Mouse (Mus musculus): ENCODE data around the gene Fgf22. TPM values are rescaled to one million over a fixed set of nuclear protein-coding genes. Genes with fewer than 3 reads are reported as not detected.
A peak's percentile ranks its signal among the peaks of the same experiment; 100 is the strongest.

The Fgf22 gene
- polyA plus RNA-seq, 1 experiment from 2014 or later: 0.24 TPM

DNA sequence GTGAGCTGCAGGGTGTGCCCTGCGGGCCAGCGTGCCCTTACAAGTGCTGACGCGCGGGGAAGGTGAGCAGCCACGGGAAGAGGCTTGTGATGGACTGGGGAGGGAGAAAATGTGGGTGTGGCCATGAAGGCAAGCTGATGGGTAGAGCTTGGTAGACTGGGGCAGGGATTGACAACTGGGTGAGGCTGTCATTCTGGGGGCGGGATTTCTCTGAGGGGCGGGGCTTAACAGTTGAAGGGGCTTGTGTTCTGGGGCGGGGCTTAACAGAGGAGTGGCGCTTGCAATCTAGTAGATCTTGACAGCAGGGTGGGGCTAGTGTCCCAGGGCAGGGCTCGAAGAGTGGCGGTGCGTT is 25.8 kb downstream of the Fgf22 start:
- 0 out of 2 replicates have a peak overlapping the region, but pooled peaks have one; percentile 23 for H3K9ac ChIP-seq (replicated peaks)
- H3K4me1 ChIP-seq (replicated peaks): peaks cover 39% of the 10 kb centered on the region
- H3K9me3 ChIP-seq: no peaks in the 10 kb centered on the region
- H3K27me3 ChIP-seq: peaks cover 81% of the 10 kb centered on the region
- WGBS: 3% methylated on average over 13 of the region's 13 CpGs
- ATAC-seq (ENCODE audit: insufficient number of reproducible peaks, insufficient read depth, low FRiP score, low TSS enrichment, low read depth): peak; percentile 1; the same call in 1 of the 2 replicates
- peak overlapping the region; percentile 42 for H3K4me3 ChIP-seq (replicated peaks)
- H3K4me2 ChIP-seq: peak overlapping the region; percentile 68
- no peak overlapping the region for H3K27ac ChIP-seq
- no peaks in the 10 kb centered on the region for H3K36me3 ChIP-seq

DNA sequence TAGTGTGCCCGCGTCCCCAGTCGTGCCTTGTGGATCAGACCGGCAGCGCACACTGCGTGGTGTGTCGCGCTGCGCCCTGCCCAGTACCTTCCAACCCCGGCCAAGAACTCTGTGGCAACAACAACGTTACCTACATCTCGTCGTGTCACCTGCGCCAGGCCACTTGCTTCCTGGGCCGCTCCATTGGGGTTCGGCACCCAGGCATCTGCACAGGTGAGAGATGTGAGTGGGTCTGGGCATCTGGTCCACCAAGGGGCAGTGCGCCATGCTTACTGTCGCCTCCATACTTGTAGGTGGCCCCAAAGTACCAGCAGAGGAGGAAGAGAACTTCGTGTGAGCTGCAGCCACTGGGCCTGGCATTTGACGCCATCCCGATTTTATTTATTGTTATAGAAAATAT is 26.3 kb downstream of the Fgf22 start:
- Histone ChIP-seq H3K9me3 (no peaks in the 10 kb centered on the region), H3K27me3 (peaks cover 81% of the 10 kb centered on the region), H3K9ac (replicated peaks) (0 out of 2 replicates have a peak overlapping the region, but pooled peaks have one; percentile 23), H3K4me2 (peak overlapping the region; percentile 68), H3K4me3 (replicated peaks) (peak overlapping the region; percentile 42), H3K27ac (no peak overlapping the region), H3K4me1 (replicated peaks) (peaks cover 39% of the 10 kb centered on the region), H3K36me3 (no peaks in the 10 kb centered on the region)
- ATAC-seq (ENCODE audit: insufficient number of reproducible peaks, insufficient read depth, low FRiP score, low TSS enrichment, low read depth): no peak
- WGBS: 26% methylated on average over 21 of the region's 21 CpGs

DNA sequence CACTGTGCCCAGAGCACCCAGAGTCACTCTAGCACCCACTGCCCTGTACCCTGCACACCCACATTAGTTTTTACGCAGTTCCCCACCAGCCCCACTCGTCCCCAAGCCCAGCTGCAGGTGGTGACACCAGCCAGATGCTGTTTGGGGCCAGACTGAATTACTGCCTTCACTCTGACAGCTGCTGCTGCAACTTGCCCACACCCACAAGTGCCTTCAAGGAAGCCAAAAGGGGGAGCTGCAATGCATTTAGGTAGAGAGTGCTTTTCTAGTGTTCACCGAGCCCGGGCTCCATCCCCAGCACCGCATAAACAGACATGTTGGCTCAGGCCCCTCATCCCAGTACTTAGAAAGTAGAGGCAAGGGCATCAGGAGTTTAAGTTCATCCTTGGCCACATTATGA is 27.1 kb downstream of the Fgf22 start:
- no peaks in the 10 kb centered on the region for H3K36me3 ChIP-seq

DNA sequence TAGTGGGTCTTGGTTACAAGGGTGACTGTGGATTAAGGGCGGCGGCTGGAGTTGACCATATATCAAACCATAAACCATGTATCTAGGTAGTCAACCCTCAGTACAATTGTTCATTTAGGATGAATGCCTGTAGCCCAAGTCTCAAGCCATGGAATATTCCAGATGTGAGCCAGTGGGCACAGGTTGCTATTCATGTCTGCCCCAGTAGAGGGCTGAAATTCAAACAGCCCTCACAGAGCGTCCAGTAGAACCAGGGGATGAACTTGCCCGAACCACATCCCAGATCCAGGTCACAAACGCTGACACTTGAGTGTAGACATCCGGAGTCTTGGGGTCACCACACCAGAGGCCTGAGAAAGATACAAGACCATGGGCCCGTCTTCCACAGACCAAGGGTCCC is 28.2 kb downstream of the Fgf22 start:
- no peak overlapping the region for H3K4me3 ChIP-seq (replicated peaks)
- H3K4me1 ChIP-seq (replicated peaks): peaks cover 25% of the 10 kb centered on the region
- H3K36me3 ChIP-seq: no peaks in the 10 kb centered on the region
- no peak overlapping the region for H3K4me2 ChIP-seq
- H3K9me3 ChIP-seq: no peaks in the 10 kb centered on the region
- peaks cover 65% of the 10 kb centered on the region for H3K27me3 ChIP-seq
- no peak for ATAC-seq (ENCODE audit: insufficient number of reproducible peaks, insufficient read depth, low FRiP score, low TSS enrichment, low read depth)
- no peak overlapping the region for H3K9ac ChIP-seq (replicated peaks)
- WGBS: 63% methylated on average over 7 of the region's 7 CpGs
- no peak overlapping the region for H3K27ac ChIP-seq

More for the DNA sequence above, 27.1 kb downstream of the Fgf22 start:
- Histone ChIP-seq H3K4me2 (no peak overlapping the region), H3K4me1 (replicated peaks) (peaks cover 36% of the 10 kb centered on the region), H3K9ac (replicated peaks) (no peak overlapping the region), H3K27ac (no peak overlapping the region), H3K4me3 (replicated peaks) (no peak overlapping the region), H3K9me3 (no peaks in the 10 kb centered on the region), H3K27me3 (peaks cover 76% of the 10 kb centered on the region)
- ATAC-seq (ENCODE audit: insufficient number of reproducible peaks, insufficient read depth, low FRiP score, low TSS enrichment, low read depth): no peak
- 50% methylated on average over 5 of the region's 5 CpGs for WGBS

DNA sequence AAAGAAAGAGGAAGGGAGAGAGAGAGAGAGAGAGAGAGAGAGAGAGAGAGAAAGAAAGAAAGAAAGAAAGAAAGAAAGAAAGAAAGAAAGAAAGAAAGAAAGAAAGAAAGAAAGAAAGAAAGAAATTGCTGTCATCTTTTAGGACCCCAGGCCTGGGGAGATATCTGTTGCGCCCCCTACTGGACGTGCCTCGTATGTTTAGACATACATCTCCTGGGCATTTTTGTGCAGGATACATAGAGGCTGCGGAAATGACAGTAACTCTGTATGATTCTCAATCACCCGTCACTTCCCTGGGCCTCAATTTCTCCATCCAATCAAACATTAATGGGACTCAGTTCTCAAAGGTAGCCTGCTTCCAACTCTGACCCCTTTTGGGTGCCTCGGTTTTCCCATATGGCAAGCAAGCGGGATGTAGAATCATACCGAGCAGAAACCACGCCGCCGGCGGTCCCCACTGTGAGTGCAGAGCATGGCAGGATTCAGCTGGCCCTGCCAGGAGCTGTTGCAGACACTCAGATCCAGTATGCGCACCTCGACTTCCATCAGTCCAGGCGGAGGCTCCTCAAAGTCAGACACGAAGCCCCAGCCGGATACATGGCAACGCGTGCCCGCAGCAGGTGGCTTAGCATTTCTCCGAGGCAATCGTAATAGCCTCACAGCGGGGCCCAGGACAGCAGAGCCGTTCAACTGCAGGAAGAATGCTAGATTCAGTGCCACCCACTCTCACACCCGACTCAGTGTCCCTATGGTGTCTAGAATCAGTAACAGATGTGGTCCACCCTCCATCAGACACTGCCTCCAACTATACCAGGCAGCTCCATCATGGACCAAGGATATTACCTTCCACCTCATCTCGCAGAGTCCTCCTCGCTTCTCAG is 29.3 kb downstream of the Fgf22 start:
- 36% methylated on average over 27 of the region's 27 CpGs for WGBS
- no peak for ATAC-seq (ENCODE audit: insufficient number of reproducible peaks, insufficient read depth, low FRiP score, low TSS enrichment, low read depth)
- H3K4me1 ChIP-seq (replicated peaks): peaks cover 16% of the 10 kb centered on the region

DNA sequence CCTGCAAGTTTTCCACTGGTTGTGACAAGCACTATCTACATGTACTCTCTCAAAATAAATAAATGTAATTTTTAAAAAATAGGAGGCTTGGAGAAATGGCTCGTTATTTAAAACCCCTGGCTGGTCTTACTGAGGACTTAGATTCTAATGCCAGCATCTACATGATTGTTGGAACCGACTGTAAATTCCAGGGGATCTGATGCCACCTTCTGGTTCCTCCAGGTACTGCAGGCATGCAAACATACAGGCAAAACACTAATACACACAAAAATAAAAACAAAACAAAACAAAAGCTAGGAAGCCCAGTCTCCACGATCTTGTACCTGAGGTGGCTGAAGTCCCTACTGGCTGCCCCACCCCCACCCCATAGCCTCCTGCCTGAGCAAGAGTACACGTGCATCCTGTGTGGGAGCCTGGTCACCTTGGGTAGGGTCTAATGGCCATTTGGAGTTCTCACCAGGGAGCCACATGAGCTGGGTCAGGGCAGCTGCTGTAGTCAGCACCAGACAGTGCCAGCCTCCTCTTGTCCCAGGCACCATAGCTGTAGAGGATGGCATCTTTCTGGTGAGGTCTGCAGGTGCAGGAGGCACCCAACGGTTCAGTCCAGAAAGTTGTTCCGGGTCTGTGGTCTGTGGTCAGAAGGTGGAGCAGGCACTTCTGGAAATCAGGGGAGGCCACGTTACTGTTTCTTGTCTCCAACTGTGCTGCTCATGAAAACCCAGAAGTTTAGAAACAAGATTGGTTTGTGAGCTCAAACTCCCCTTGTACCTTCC is 33.7 kb downstream of the Fgf22 start:
- no peak overlapping the region for H3K4me2 ChIP-seq
- no peak overlapping the region for H3K9ac ChIP-seq (replicated peaks)
- peaks cover 19% of the 10 kb centered on the region; the same call in 1 of the 2 replicates for H3K27me3 ChIP-seq
- H3K27ac ChIP-seq: no peak overlapping the region
- H3K4me1 ChIP-seq (replicated peaks): 0 out of 2 replicates have a peak, but pooled peaks cover 4% of the 10 kb centered on the region
- H3K9me3 ChIP-seq: no peaks in the 10 kb centered on the region
- 38% methylated on average over 7 of the region's 7 CpGs for WGBS
- no peaks in the 10 kb centered on the region for H3K36me3 ChIP-seq
- no peak for ATAC-seq (ENCODE audit: insufficient number of reproducible peaks, insufficient read depth, low FRiP score, low TSS enrichment, low read depth)
- H3K4me3 ChIP-seq (replicated peaks): no peak overlapping the region

More for the DNA sequence above, 29.3 kb downstream of the Fgf22 start:
- H3K27ac ChIP-seq: no peak overlapping the region
- H3K27me3 ChIP-seq: peaks cover 54% of the 10 kb centered on the region
- no peak overlapping the region for H3K4me3 ChIP-seq (replicated peaks)
- no peak overlapping the region for H3K9ac ChIP-seq (replicated peaks)
- H3K9me3 ChIP-seq: no peaks in the 10 kb centered on the region
- H3K4me2 ChIP-seq: no peak overlapping the region
- H3K36me3 ChIP-seq: no peaks in the 10 kb centered on the region

DNA sequence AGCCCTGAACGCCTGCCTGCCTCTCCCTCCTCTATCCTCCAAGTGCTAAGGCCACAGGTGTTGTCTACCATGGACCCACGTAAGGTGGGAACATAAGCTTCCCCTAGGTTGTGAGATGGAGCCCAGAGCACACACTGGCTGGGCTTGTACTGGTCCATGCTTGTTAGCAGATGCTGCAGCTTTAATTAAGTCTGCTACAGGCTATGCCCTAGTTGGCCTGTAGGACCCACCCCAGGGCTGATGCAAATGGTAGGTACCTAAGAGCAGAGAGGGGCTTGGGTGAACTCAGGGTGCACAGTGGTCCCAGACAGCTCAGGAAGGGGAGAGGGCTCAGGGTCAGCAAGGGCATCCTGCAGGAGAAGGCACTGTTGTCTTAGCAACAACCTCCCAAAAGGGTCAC is 34.7 kb downstream of the Fgf22 start:
- no peak overlapping the region for H3K9ac ChIP-seq (replicated peaks)
- H3K4me1 ChIP-seq (replicated peaks): peaks cover 9% of the 10 kb centered on the region
- H3K4me2 ChIP-seq: no peak overlapping the region
- no peaks in the 10 kb centered on the region for H3K36me3 ChIP-seq
- H3K9me3 ChIP-seq: no peaks in the 10 kb centered on the region
- no peak overlapping the region for H3K27ac ChIP-seq
- no peak overlapping the region for H3K4me3 ChIP-seq (replicated peaks)
- ATAC-seq (ENCODE audit: insufficient number of reproducible peaks, insufficient read depth, low FRiP score, low TSS enrichment, low read depth): no peak
- peaks cover 12% of the 10 kb centered on the region; the same call in 1 of the 2 replicates for H3K27me3 ChIP-seq
- 66% methylated on average over 2 of the region's 2 CpGs for WGBS

DNA sequence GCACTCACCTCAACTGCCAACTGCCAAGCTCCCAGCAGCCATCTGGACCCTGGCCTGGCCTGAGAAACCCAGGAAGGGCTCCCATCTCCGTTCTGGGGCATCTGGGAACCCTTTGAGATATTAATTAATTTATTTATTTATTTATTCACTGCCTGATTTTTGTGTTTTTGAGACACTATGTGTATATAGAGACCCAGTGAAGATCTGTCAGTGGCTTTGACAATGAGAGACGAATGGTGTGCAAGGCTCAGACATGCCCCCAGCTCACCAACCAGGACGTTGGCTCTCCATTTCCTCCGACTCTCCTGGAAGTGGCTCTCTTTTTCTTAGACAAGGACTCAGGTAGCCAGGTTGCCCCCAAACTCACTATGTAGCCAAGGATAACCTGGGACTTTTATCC is 36.0 kb downstream of the Fgf22 start, which contains the start of gene Prss57:
Gene Prss57, minus strand, starts transcription at position 101 of the 400 bp plus-strand sequence.
- no peak within 1 kb of the TSS for H3K9ac ChIP-seq (replicated peaks)
- WGBS: 85% methylated on average over 4 of the region's 4 CpGs
- no peak within 1 kb of the TSS for H3K27ac ChIP-seq
- no peak within 1 kb of the TSS for H3K4me2 ChIP-seq
- peaks cover 6% of the 10 kb centered on the region; the same call in 1 of the 2 replicates for H3K27me3 ChIP-seq
- no peak within 1 kb of the TSS for H3K4me3 ChIP-seq (replicated peaks)
- 0 out of 2 replicates have a peak, but pooled peaks cover 3% of the 10 kb centered on the region for H3K9me3 ChIP-seq
- peaks cover 15% of the 10 kb centered on the region for H3K4me1 ChIP-seq (replicated peaks)
- ATAC-seq (ENCODE audit: insufficient number of reproducible peaks, insufficient read depth, low FRiP score, low TSS enrichment, low read depth): no peak
- peaks cover 3% of the 10 kb centered on the region; the same call in 1 of the 2 replicates for H3K36me3 ChIP-seq

DNA sequence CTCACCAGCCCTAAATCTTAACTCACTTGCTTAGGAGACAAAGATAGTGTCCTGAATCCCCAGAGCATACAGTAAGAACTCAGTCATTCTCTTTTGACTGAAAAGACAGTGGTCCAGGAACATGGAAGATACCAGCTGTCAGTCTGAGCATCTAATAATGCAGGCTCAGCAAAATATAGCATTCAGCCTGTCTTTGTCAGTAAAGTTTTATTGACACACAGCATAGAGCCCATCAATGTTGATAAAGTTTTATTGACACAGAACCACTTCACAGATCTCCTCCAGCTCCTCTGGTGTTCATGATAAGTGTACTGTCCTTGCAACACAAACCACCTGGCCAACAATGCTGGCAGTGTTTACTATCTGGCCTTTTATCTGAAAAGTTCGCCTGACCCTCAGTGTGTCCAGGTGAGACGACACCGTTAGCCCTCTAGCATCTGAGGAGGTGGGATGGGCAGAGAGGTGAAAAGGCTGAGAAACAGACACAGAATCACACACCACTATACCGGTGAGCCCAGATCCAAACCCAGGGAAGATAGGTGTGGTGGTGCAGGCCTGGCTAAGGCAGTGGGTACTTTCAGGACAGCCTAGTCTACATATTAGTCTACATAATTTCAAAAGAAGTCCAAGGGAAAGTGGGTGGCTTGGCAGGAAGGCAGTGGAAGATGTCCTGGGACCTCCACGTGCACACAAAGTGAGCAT is 37.6 kb downstream of the Fgf22 start:
- H3K9me3 ChIP-seq: 0 out of 2 replicates have a peak, but pooled peaks cover 3% of the 10 kb centered on the region
- 83% methylated on average over 5 of the region's 5 CpGs for WGBS
- ATAC-seq (ENCODE audit: insufficient number of reproducible peaks, insufficient read depth, low FRiP score, low TSS enrichment, low read depth): no peak
- peaks cover 6% of the 10 kb centered on the region; the same call in 1 of the 2 replicates for H3K27me3 ChIP-seq
- peaks cover 6% of the 10 kb centered on the region; the same call in 1 of the 2 replicates for H3K36me3 ChIP-seq
- no peak overlapping the region for H3K9ac ChIP-seq (replicated peaks)
- H3K27ac ChIP-seq: no peak overlapping the region
- peak overlapping the region; percentile 88; the same call in 1 of the 2 replicates for H3K4me2 ChIP-seq
- 0 out of 2 replicates have a peak overlapping the region, but pooled peaks have one; percentile 94 for H3K4me3 ChIP-seq (replicated peaks)
- H3K4me1 ChIP-seq (replicated peaks): peaks cover 25% of the 10 kb centered on the region

DNA sequence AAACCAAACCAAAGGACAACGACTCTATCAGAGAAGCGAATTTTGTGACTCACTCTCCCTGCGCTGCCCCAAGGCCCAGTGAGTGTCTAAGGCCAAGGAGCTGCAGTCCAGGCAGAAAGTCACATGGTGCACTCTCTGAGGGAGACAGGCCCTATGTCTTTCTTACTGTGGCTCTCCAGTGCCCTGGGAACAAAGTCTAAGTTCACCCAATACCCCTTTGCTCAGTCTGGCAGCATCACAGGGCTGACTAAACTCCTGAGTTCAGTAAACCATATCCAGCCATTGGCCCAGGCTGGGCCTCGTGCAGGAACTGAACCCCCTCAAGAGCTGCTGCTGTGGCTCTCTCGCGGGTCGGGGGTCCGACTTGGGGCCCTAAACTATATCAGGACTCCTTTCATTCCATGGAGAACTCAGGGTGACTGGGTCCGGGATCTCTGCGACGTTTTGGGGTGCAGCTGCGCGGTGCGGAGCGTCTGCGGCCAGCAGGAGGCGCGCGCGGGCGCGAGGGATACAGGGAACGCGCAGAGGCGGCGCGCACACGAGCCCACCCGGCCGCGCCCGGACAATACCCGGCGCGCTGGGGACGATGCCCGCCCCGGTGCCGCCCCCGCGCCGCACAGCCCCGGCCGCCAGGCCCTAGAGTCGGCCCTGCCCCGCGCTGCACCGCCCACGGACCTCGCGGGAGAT is 38.3 kb downstream of the Fgf22 start, which contains the start of gene Palm:
Gene Palm, plus strand, starts transcription at position 522 of the 687 bp plus-strand sequence.
- peaks cover 6% of the 10 kb centered on the region; the same call in 1 of the 2 replicates for H3K36me3 ChIP-seq
- H3K9me3 ChIP-seq: 0 out of 2 replicates have a peak, but pooled peaks cover 3% of the 10 kb centered on the region
- H3K27me3 ChIP-seq: peaks cover 6% of the 10 kb centered on the region; the same call in 1 of the 2 replicates
- peak within 1 kb of the TSS; percentile 88 for H3K4me2 ChIP-seq
- peak within 1 kb of the TSS; percentile 94 for H3K4me3 ChIP-seq (replicated peaks)
- peak within 1 kb of the TSS; percentile 84 for H3K27ac ChIP-seq
- peak; percentile 54 for ATAC-seq (ENCODE audit: insufficient number of reproducible peaks, insufficient read depth, low FRiP score, low TSS enrichment, low read depth)
- 6% methylated on average over 51 of the region's 51 CpGs for WGBS
- peak within 1 kb of the TSS; percentile 94 for H3K9ac ChIP-seq (replicated peaks)
- H3K4me1 ChIP-seq (replicated peaks): peaks cover 26% of the 10 kb centered on the region

Measured in limb, embryonic 12.5 days (tissue).